Mouse (Mus musculus): ENCODE measurements around the gene Gpc6.

GRCm38 (mm10) chr14:117778538-117779413, 853.7 kb downstream of the Gpc6 start:
- no peak for TF ChIP-seq CTCF (IDR thresholded peaks at IDR 0.05; ENCODE audit: low read depth)
- TF ChIP-seq EP300 (optimal IDR thresholded peaks at IDR 0.05) = no peak

All from stomach, postnatal 0 days (tissue).